Mouse (Mus musculus) embryonic facial prominence, embryonic 10.5 days (tissue): ENCODE data around the gene Pdx1. TPM values are rescaled to one million over a fixed set of nuclear protein-coding genes. Genes with fewer than 3 reads are reported as not detected.

Experiments
- DNase-seq: peaks from one replicate; pipeline ENCODE4 v3.0.0-alpha.2; 2017; ENCODE audit warnings: low spot score
- H3K27ac ChIP-seq: fragments of 300-500 bp; sonication (generic); replicated peaks from 2 replicates; pipeline ENCODE4 v1.5.1; 2016; ENCODE audit warnings: mild to moderate bottlenecking
- H3K27me3 ChIP-seq: fragments of 300-500 bp; sonication (generic); replicated peaks from 2 replicates; pipeline ENCODE4 v1.6.1; 2016; ENCODE audit warnings: low read depth, mild to moderate bottlenecking; ENCODE audit not compliant: poor library complexity, severe bottlenecking
- H3K36me3 ChIP-seq: fragments of 300-500 bp; sonication (generic); replicated peaks from 2 replicates; pipeline ENCODE4 v1.6.1; 2016; ENCODE audit warnings: mild to moderate bottlenecking, moderate library complexity
- H3K4me1 ChIP-seq: fragments of 300-500 bp; sonication (generic); 2 replicates; pipeline ENCODE4 v1.6.1; 2016
- H3K4me3 ChIP-seq: fragments of 300-500 bp; sonication (generic); 2 replicates; pipeline ENCODE4 v1.5.1; 2016; ENCODE audit warnings: mild to moderate bottlenecking, moderate library complexity
- H3K9me3 ChIP-seq: fragments of 300-500 bp; sonication (generic); 2 replicates; pipeline ENCODE4 v1.6.1; 2016; ENCODE audit warnings: mild to moderate bottlenecking
- WGBS: fragments of 180-500 bp; shearing (Covaris S2); methylation state at CpG from one replicate; pipeline ENCODE4 v1.1.7; 2016; 5-methylcytosine and 5-hydroxymethylcytosine counted together
- polyA plus RNA-seq: library from polyadenylated mRNA; unstranded; fragments of >200 nt; fragmentation: Nextera tagmentation; extraction: Ambion mirVana; gene quantifications from 2 replicates; pipeline ENCODE4 v1.2.1, GENCODE M21; 2016

Gene Pdx1
- polyA plus RNA-seq, 1 experiment from 2014 or later, result not detected

GRCm38 (mm10) chr5:147270673-147271655 is 1.2 kb downstream of the Pdx1 start:
- DNase-seq, result peak; percentile 45
- Histone ChIP-seq H3K9me3 (0 out of 2 replicates have a peak, but pooled peaks cover 2% of the 10 kb centered on the region), H3K27ac (no peak overlapping the region), H3K4me3 (no peak overlapping the region), H3K4me1 (peaks cover 8% of the 10 kb centered on the region; the same call in 1 of the 2 replicates), H3K27me3 (peaks cover 100% of the 10 kb centered on the region), H3K36me3 (no peaks in the 10 kb centered on the region)
- under 1% methylated on average over 29 of the region's 29 CpGs for WGBS

GRCm38 (mm10) chr5:147272046-147272807 is 2.5 kb downstream of the Pdx1 start:
- peaks cover 8% of the 10 kb centered on the region; the same call in 1 of the 2 replicates for H3K4me1 ChIP-seq
- no peak overlapping the region for H3K4me3 ChIP-seq
- H3K27ac ChIP-seq, result no peak overlapping the region
- H3K27me3 ChIP-seq, result peaks cover 100% of the 10 kb centered on the region
- no peaks in the 10 kb centered on the region for H3K36me3 ChIP-seq
- 2% methylated on average over 12 of the region's 12 CpGs for WGBS
- DNase-seq, result peak; percentile 40
- H3K9me3 ChIP-seq, result 0 out of 2 replicates have a peak, but pooled peaks cover 2% of the 10 kb centered on the region

GRCm38 (mm10) chr5:147272808-147273345 is 3.1 kb downstream of the Pdx1 start:
- 0 out of 2 replicates have a peak, but pooled peaks cover 2% of the 10 kb centered on the region for H3K9me3 ChIP-seq
- peaks cover 11% of the 10 kb centered on the region for H3K4me1 ChIP-seq
- no peak overlapping the region for H3K4me3 ChIP-seq
- H3K27me3 ChIP-seq, result peaks cover 100% of the 10 kb centered on the region
- H3K36me3 ChIP-seq, result no peaks in the 10 kb centered on the region
- 2% methylated on average over 10 of the region's 10 CpGs for WGBS
- peak; percentile 53 for DNase-seq
- H3K27ac ChIP-seq, result no peak overlapping the region

- Histone ChIP-seq H3K36me3 (no peaks in the 10 kb centered on the region), H3K27ac (no peak overlapping the region), H3K4me3 (no peak overlapping the region), H3K27me3 (peaks cover 100% of the 10 kb centered on the region), H3K9me3 (0 out of 2 replicates have a peak, but pooled peaks cover 2% of the 10 kb centered on the region), H3K4me1 (peaks cover 11% of the 10 kb centered on the region)
- DNase-seq, result peak; percentile 58
- 1% methylated on average over 48 of the region's 48 CpGs for WGBS
Measured at GRCm38 (mm10) chr5:147274174-147275141, 4.7 kb downstream of the Pdx1 start.

- Histone ChIP-seq H3K36me3 (no peaks in the 10 kb centered on the region), H3K4me3 (no peak overlapping the region), H3K4me1 (peaks cover 6% of the 10 kb centered on the region; the same call in 1 of the 2 replicates), H3K27me3 (peaks cover 100% of the 10 kb centered on the region), H3K9me3 (0 out of 2 replicates have a peak, but pooled peaks cover 2% of the 10 kb centered on the region), H3K27ac (no peak overlapping the region)
- 12% methylated on average over 3 of the region's 3 CpGs for WGBS
- DNase-seq, result no peak
Measured at GRCm38 (mm10) chr5:147275761-147276160, 6.0 kb downstream of the Pdx1 start.

- DNase-seq, result peak; percentile 40
- no peak overlapping the region for H3K27ac ChIP-seq
- peaks cover 6% of the 10 kb centered on the region; the same call in 1 of the 2 replicates for H3K4me1 ChIP-seq
- no peak overlapping the region for H3K4me3 ChIP-seq
- peaks cover 100% of the 10 kb centered on the region for H3K27me3 ChIP-seq
- under 1% methylated on average over 18 of the region's 18 CpGs for WGBS
- H3K36me3 ChIP-seq, result no peaks in the 10 kb centered on the region
- H3K9me3 ChIP-seq, result 0 out of 2 replicates have a peak, but pooled peaks cover 2% of the 10 kb centered on the region
Measured at GRCm38 (mm10) chr5:147276701-147277546, 7.2 kb downstream of the Pdx1 start.

- Histone ChIP-seq H3K4me1 (peaks cover 6% of the 10 kb centered on the region; the same call in 1 of the 2 replicates), H3K4me3 (no peak overlapping the region), H3K36me3 (no peaks in the 10 kb centered on the region), H3K27me3 (peaks cover 100% of the 10 kb centered on the region), H3K9me3 (0 out of 2 replicates have a peak, but pooled peaks cover 2% of the 10 kb centered on the region), H3K27ac (no peak overlapping the region)
- WGBS, result under 1% methylated on average over 13 of the region's 13 CpGs
- DNase-seq, result peak; percentile 20
Measured at GRCm38 (mm10) chr5:147277547-147277925, 7.8 kb downstream of the Pdx1 start.

GRCm38 (mm10) chr5:147284365-147284764 is 14.6 kb downstream of the Pdx1 start:
- DNase-seq, result no peak
- Histone ChIP-seq H3K9me3 (no peaks in the 10 kb centered on the region), H3K27me3 (peaks cover 63% of the 10 kb centered on the region), H3K4me1 (no peaks in the 10 kb centered on the region), H3K4me3 (no peak overlapping the region), H3K36me3 (no peaks in the 10 kb centered on the region), H3K27ac (no peak overlapping the region)
- WGBS, result 71% methylated on average over 4 of the region's 4 CpGs

- Histone ChIP-seq H3K27ac (no peak overlapping the region), H3K4me3 (no peak overlapping the region), H3K9me3 (no peaks in the 10 kb centered on the region), H3K4me1 (peaks cover 9% of the 10 kb centered on the region; the same call in 1 of the 2 replicates), H3K27me3 (peaks cover 82% of the 10 kb centered on the region), H3K36me3 (no peaks in the 10 kb centered on the region)
- 33% methylated on average over 16 of the region's 16 CpGs for WGBS
- peak; percentile 8 for DNase-seq
Measured at GRCm38 (mm10) chr5:147291764-147292505, 22.2 kb downstream of the Pdx1 start.

- Histone ChIP-seq H3K4me3 (no peak overlapping the region), H3K9me3 (no peaks in the 10 kb centered on the region), H3K4me1 (peaks cover 9% of the 10 kb centered on the region; the same call in 1 of the 2 replicates), H3K27me3 (peaks cover 82% of the 10 kb centered on the region), H3K36me3 (no peaks in the 10 kb centered on the region), H3K27ac (no peak overlapping the region)
- 45% methylated on average over 13 of the region's 13 CpGs for WGBS
- DNase-seq, result peak; percentile 7
Measured at GRCm38 (mm10) chr5:147292506-147293120, 22.9 kb downstream of the Pdx1 start.
